Mouse (Mus musculus): ENCODE data around the gene Dpp10. TPM values are rescaled to one million over a fixed set of nuclear protein-coding genes. Genes with fewer than 3 reads are reported as not detected.

Gene Dpp10
- polyA plus RNA-seq, 1 experiment from 2014 or later, result 0.20 TPM

GRCm38 (mm10) chr1:123337877-123338276, 707.5 kb downstream of the Dpp10 start:
- ATAC-seq (replicated peaks; ENCODE audit: low FRiP score) (no peak), DNase-seq (ENCODE audit: low spot score) (no peak)
- Histone ChIP-seq H3K4me1 (replicated peaks; ENCODE audit: control insufficient read depth, insufficient read depth, low read length) (no peaks in the 10 kb centered on the region), H3K27me3 (ENCODE audit: control insufficient read depth, insufficient read depth, low read length) (no peaks in the 10 kb centered on the region), H3K27ac (ENCODE audit: low read depth, low read length) (no peak overlapping the region), H3K36me3 (ENCODE audit: control insufficient read depth, insufficient read depth, low read length) (no peaks in the 10 kb centered on the region), H3K4me2 (ENCODE audit: low read depth, low read length, severe bottlenecking) (no peak overlapping the region), H3K9me3 (ENCODE audit: control insufficient read depth, low read length) (no peaks in the 10 kb centered on the region), H3K4me3 (ENCODE audit: low read depth, low read length) (no peak overlapping the region), H3K9ac (ENCODE audit: low read length) (no peak overlapping the region)
- 75% methylated on average over 1 of the region's 1 CpGs for WGBS

GRCm38 (mm10) chr1:123316886-123317285, 728.5 kb downstream of the Dpp10 start:
- H3K4me2 ChIP-seq (ENCODE audit: low read depth, low read length, severe bottlenecking), result no peak overlapping the region
- H3K27me3 ChIP-seq (ENCODE audit: control insufficient read depth, insufficient read depth, low read length), result no peaks in the 10 kb centered on the region
- no peak overlapping the region for H3K27ac ChIP-seq (ENCODE audit: low read depth, low read length)
- no peaks in the 10 kb centered on the region for H3K9me3 ChIP-seq (ENCODE audit: control insufficient read depth, low read length)
- H3K4me3 ChIP-seq (ENCODE audit: low read depth, low read length), result no peak overlapping the region
- ATAC-seq (replicated peaks; ENCODE audit: low FRiP score) (no peak), DNase-seq (ENCODE audit: low spot score) (no peak)
- WGBS, result 89% methylated on average over 2 of the region's 2 CpGs
- H3K36me3 ChIP-seq (ENCODE audit: control insufficient read depth, insufficient read depth, low read length), result no peaks in the 10 kb centered on the region
- no peak overlapping the region for H3K9ac ChIP-seq (ENCODE audit: low read length)
- H3K4me1 ChIP-seq (replicated peaks; ENCODE audit: control insufficient read depth, insufficient read depth, low read length), result no peaks in the 10 kb centered on the region
